Mouse (Mus musculus) CH12.LX (cell line): ENCODE measurements around the gene Ablim2. TPM values are rescaled to one million over a fixed set of nuclear protein-coding genes. Genes with fewer than 3 reads are reported as not detected.

Source experiments
- DNase-seq: peaks from one replicate; pipeline ENCODE4 v3.0.0-alpha.2; 2013; ENCODE audit errors: extremely low read depth
- H3K27ac ChIP-seq: 2 replicates; pipeline ENCODE4 v1.5.1; 2012; ENCODE audit warnings: low read depth, mild to moderate bottlenecking, control low read depth, moderate library complexity; ENCODE audit not compliant: insufficient read depth
- H3K27me3 ChIP-seq: replicated peaks from 2 replicates; pipeline ENCODE3; 2012; ENCODE audit warnings: inconsistent platforms
- H3K36me3 ChIP-seq, 2 experiments: replicated peaks in 1 of 2; 2 replicates each; pipeline versions ENCODE3 to v1.6.1; 2012; ENCODE audit warnings: inconsistent platforms in 1 of 2, low read length in 1 of 2, mild to moderate bottlenecking in 1 of 2, mixed read lengths in 1 of 2, moderate library complexity in 1 of 2; ENCODE audit not compliant: control insufficient read depth in 1 of 2, insufficient read depth in 1 of 2
- H3K4me1 ChIP-seq, 2 experiments: 2 replicates each; pipeline ENCODE4 v1.6.1; 2012; ENCODE audit warnings: inconsistent platforms in 1 of 2, moderate library complexity in 1 of 2; ENCODE audit not compliant: insufficient read depth in 2 of 2, control insufficient read depth in 1 of 2
- H3K4me2 ChIP-seq: 2 replicates; pipeline ENCODE4 v1.6.1; 2012; ENCODE audit warnings: low read depth, mild to moderate bottlenecking, control low read depth; ENCODE audit not compliant: poor library complexity, insufficient read depth, severe bottlenecking
- H3K4me3 ChIP-seq, 3 experiments: fragments of 150-350 bp in 1 of 3; sonication (generic) in 1 of 3; replicated peaks in 1 of 3; 2 replicates each; pipeline versions ENCODE3 to v1.5.1; 2011 to 2012; ENCODE audit warnings: low read depth in 2 of 3, low read length in 2 of 3, mild to moderate bottlenecking in 2 of 3, moderate library complexity in 2 of 3, control low read depth in 1 of 3, improper control_type of control experiment in 1 of 3, inconsistent platforms in 1 of 3, mixed read lengths in 1 of 3; ENCODE audit not compliant: poor library complexity in 1 of 3
- H3K79me2 ChIP-seq: replicated peaks from 2 replicates; pipeline ENCODE4 v1.6.1; 2012; ENCODE audit warnings: mild to moderate bottlenecking, moderate library complexity; ENCODE audit not compliant: control insufficient read depth, poor library complexity, insufficient read depth, severe bottlenecking; ENCODE audit errors: extremely low read depth
- H3K9ac ChIP-seq: 2 replicates; pipeline ENCODE4 v1.6.1; 2012; ENCODE audit warnings: low read depth, mild to moderate bottlenecking, control low read depth, moderate library complexity; ENCODE audit not compliant: insufficient read depth
- H3K9me3 ChIP-seq: replicated peaks from 2 replicates; pipeline ENCODE3; 2012; ENCODE audit warnings: low read length, inconsistent platforms, mixed read lengths
- CHD2 ChIP-seq: IDR thresholded peaks from 2 replicates; pipeline ENCODE4 v1.6.1; 2011; ENCODE audit warnings: low read length, improper control_type of control experiment
- CTCF ChIP-seq, 2 experiments: IDR thresholded peaks in 1 of 2; conservative IDR thresholded peaks in 1 of 2; 2 replicates each; pipeline ENCODE4 v1.5.1; 2011 to 2012; ENCODE audit warnings: low read depth in 2 of 2, low read length in 2 of 2, improper control_type of control experiment in 1 of 2, inconsistent platforms in 1 of 2, mild to moderate bottlenecking in 1 of 2, moderate library complexity in 1 of 2
- E2F4 ChIP-seq: IDR thresholded peaks from 2 replicates; pipeline ENCODE4 v1.6.1; 2011; ENCODE audit warnings: low read depth, low read length, improper control_type of control experiment; ENCODE audit not compliant: insufficient replicate concordance
- EP300 ChIP-seq: IDR thresholded peaks from 2 replicates; pipeline ENCODE4 v1.6.1; 2011; ENCODE audit warnings: low read length, improper control_type of control experiment
- ETS1 ChIP-seq: conservative IDR thresholded peaks from 2 replicates; pipeline ENCODE4 v1.6.1; 2012; ENCODE audit warnings: low read depth, mild to moderate bottlenecking, inconsistent platforms, low read length, improper control_type of control experiment, moderate library complexity
- GABPA ChIP-seq: IDR thresholded peaks from 2 replicates; pipeline ENCODE4 v1.6.1; 2012; ENCODE audit warnings: low read depth, low read length, improper control_type of control experiment, inconsistent platforms; ENCODE audit not compliant: insufficient replicate concordance
- JUND ChIP-seq: conservative IDR thresholded peaks from 2 replicates; pipeline ENCODE4 v1.6.1; 2011; ENCODE audit warnings: low read depth, low read length, improper control_type of control experiment
- KAT2A ChIP-seq: IDR thresholded peaks from 2 replicates; pipeline ENCODE4 v1.6.1; 2012; ENCODE audit warnings: low read length, improper control_type of control experiment, inconsistent platforms; ENCODE audit not compliant: insufficient replicate concordance
- MAFK ChIP-seq: IDR thresholded peaks from 2 replicates; pipeline ENCODE4 v1.6.1; 2011; ENCODE audit warnings: low read length, improper control_type of control experiment; ENCODE audit not compliant: insufficient replicate concordance
- MEF2A ChIP-seq: IDR thresholded peaks from 2 replicates; pipeline ENCODE4 v1.6.1; 2014; ENCODE audit warnings: low read depth, mild to moderate bottlenecking, inconsistent platforms, low read length, improper control_type of control experiment, borderline replicate concordance
- MXI1 ChIP-seq: IDR thresholded peaks from 2 replicates; pipeline ENCODE4 v1.6.1; 2011; ENCODE audit warnings: mild to moderate bottlenecking, low read depth, low read length, improper control_type of control experiment
- NELFE ChIP-seq: IDR thresholded peaks from 2 replicates; pipeline ENCODE4 v1.6.1; 2011; ENCODE audit warnings: low read depth, low read length, improper control_type of control experiment
- PAX5 ChIP-seq: IDR thresholded peaks from 2 replicates; pipeline ENCODE4 v1.6.1; 2012; ENCODE audit warnings: low read length, inconsistent platforms, mixed read lengths
- POLR2A ChIP-seq: IDR thresholded peaks from 2 replicates; pipeline ENCODE4 v1.6.1; 2011; ENCODE audit warnings: low read depth, mild to moderate bottlenecking, improper control_type of control experiment, low read length
- TCF12 ChIP-seq: IDR thresholded peaks from 2 replicates; pipeline ENCODE4 v1.6.1; 2014; ENCODE audit warnings: low read depth, mild to moderate bottlenecking, inconsistent platforms, low read length, improper control_type of control experiment
- USF1 ChIP-seq: IDR thresholded peaks from 2 replicates; pipeline ENCODE4 v1.6.1; 2014; ENCODE audit warnings: low read depth, mild to moderate bottlenecking, inconsistent platforms, low read length, improper control_type of control experiment
- USF2 ChIP-seq: conservative IDR thresholded peaks from 2 replicates; pipeline ENCODE4 v1.6.1; 2011; ENCODE audit warnings: low read depth, low read length, improper control_type of control experiment
- ZC3H11A ChIP-seq: IDR thresholded peaks from 2 replicates; pipeline ENCODE4 v1.6.1; 2012; ENCODE audit warnings: low read depth, mild to moderate bottlenecking, inconsistent platforms, low read length, improper control_type of control experiment
- ZKSCAN1 ChIP-seq: IDR thresholded peaks from 2 replicates; pipeline ENCODE4 v1.6.1; 2012; ENCODE audit warnings: low read depth, inconsistent platforms, low read length, improper control_type of control experiment, borderline replicate concordance
- ZNF384 ChIP-seq: IDR thresholded peaks from 2 replicates; pipeline ENCODE4 v1.6.1; 2012; ENCODE audit warnings: low read depth, low read length, improper control_type of control experiment, inconsistent platforms
- dilution Hi-C: fragments of 300-500 bp; cut with MboI; formaldehyde crosslinking; loops from 2 replicates; pipeline ENCODE4 v1.14.3; 2020; ENCODE audit warnings: low sequenced_read_pairs; ENCODE audit not compliant: extremely low pct_unique_long_range_greater_than_20kb, extremely low pct_ligation_motif_present
- in situ Hi-C: fragments of 300-500 bp; cut with MboI; formaldehyde crosslinking; loops from 3 replicates; pipeline ENCODE4 v1.14.3; 2019; ENCODE audit warnings: low sequenced_read_pairs, low pct_ligation_motif_present, low pct_unique_long_range_greater_than_20kb, mixed read lengths
- polyA plus RNA-seq: library from polyadenylated mRNA; unstranded; fragments of >175 nt; gene quantifications from 2 replicates; pipeline ENCODE4 v1.2.1, GENCODE M21; 2012; ENCODE audit warnings: low read depth; ENCODE audit not compliant: insufficient read length
- total RNA-seq, 2 experiments: library from RNA; depleted of rRNA; stranded (reverse); fragments of 300-350 nt in 1 of 2; fragments of >200 nt in 1 of 2; gene quantifications; 2 replicates each; pipeline ENCODE4 v1.2.3; 2012 to 2014

The Ablim2 gene
- total and polyA plus RNA-seq, 3 experiments: 4.4 to 12.2 (median 11.0) TPM

- no peak for DNase-seq
- peaks cover 12% of the 10 kb centered on the region for H3K27me3 ChIP-seq
- H3K9me3 ChIP-seq: peaks cover 8% of the 10 kb centered on the region
- no peak overlapping the region for H3K4me3 ChIP-seq
- no peak overlapping the region for H3K9ac ChIP-seq
- H3K4me2 ChIP-seq: no peak overlapping the region
- peaks cover 2 to 18% of the 10 kb centered on the region in 2 experiments; a peak in 3 of 4 replicates for H3K4me1 ChIP-seq
- dilution Hi-C loops: no loop called here
- no peak for TF ChIP-seq ETS1
- TF ChIP-seq NELFE: no peak
- no peak for TF ChIP-seq TCF12
- TF ChIP-seq ZC3H11A: no peak
- no peak for TF ChIP-seq MEF2A
- TF ChIP-seq JUND: no peak
- TF ChIP-seq GABPA: no peak
- TF ChIP-seq POLR2A: no peak
- TF ChIP-seq MXI1: no peak
- no peak for TF ChIP-seq CTCF (conservative IDR thresholded peaks at IDR 0.05 in 1 of 2, IDR thresholded peaks at IDR 0.05 in 1 of 2; ENCODE audit: low read depth in 2 of 2, low read length in 2 of 2)
- no peak for TF ChIP-seq EP300
- TF ChIP-seq CHD2: no peak
- no peaks in the 10 kb centered on the region for H3K36me3 ChIP-seq
- in situ Hi-C loops: no loop called here
- no peak overlapping the region for H3K27ac ChIP-seq
- H3K79me2 ChIP-seq: no peaks in the 10 kb centered on the region
Observed at GRCm38 (mm10) chr5:35781116-35781515, 23.4 kb downstream of the Ablim2 start.

GRCm38 (mm10) chr5:35782648-35783180 lies 25.0 kb downstream of the Ablim2 start:
- Histone ChIP-seq H3K4me1 (peaks cover 2 to 20% of the 10 kb centered on the region in 2 experiments; a peak in 3 of 4 replicates), H3K4me3 (no peak overlapping the region), H3K79me2 (no peaks in the 10 kb centered on the region), H3K4me2 (no peak overlapping the region), H3K27me3 (peaks cover 19% of the 10 kb centered on the region), H3K9me3 (peaks cover 8% of the 10 kb centered on the region), H3K9ac (no peak overlapping the region), H3K27ac (no peak overlapping the region)
- no peak for DNase-seq
- no peak for TF ChIP-seq JUND
- no peak for TF ChIP-seq KAT2A
- TF ChIP-seq ZNF384: no peak
- no peak for TF ChIP-seq ZC3H11A
- no peak for TF ChIP-seq CHD2
- TF ChIP-seq CTCF (conservative IDR thresholded peaks at IDR 0.05 in 1 of 2, IDR thresholded peaks at IDR 0.05 in 1 of 2; ENCODE audit: low read depth in 2 of 2, low read length in 2 of 2): no peak
- TF ChIP-seq ZKSCAN1: no peak
- TF ChIP-seq USF1: no peak
- TF ChIP-seq USF2: no peak
- TF ChIP-seq E2F4: no peak
- TF ChIP-seq MAFK: no peak
- no peak for TF ChIP-seq PAX5
- TF ChIP-seq MEF2A: no peak
- TF ChIP-seq, all 38 proteins: peak for 0
- dilution Hi-C loops: no loop called here
- H3K36me3 ChIP-seq: no peaks in the 10 kb centered on the region
- in situ Hi-C loops: no loop called here
